Mouse (Mus musculus) myocyte (in vitro differentiated cells): ENCODE measurements at regions not wholly inside any gene's neighbourhood (a gene's known extent, or its start where the extent isn't known, plus 50 kb on each side); places are given as distances from the start of the nearest gene placed in this dataset.

Experiments
- H3K27me3 ChIP-seq: one replicate; pipeline ENCODE4 v1.6.1; 2011; ENCODE audit not compliant: control insufficient read depth, insufficient read depth, insufficient read length
- H3K36me3 ChIP-seq: one replicate; pipeline ENCODE4 v1.6.1; 2011; ENCODE audit not compliant: control insufficient read depth, insufficient read depth
- H3K4me2 ChIP-seq: one replicate; pipeline ENCODE4 v1.6.1; 2011; ENCODE audit warnings: low read depth, control low read depth
- H3K4me3 ChIP-seq: one replicate; pipeline ENCODE4 v1.5.1; 2011; ENCODE audit warnings: mild to moderate bottlenecking, control low read depth, moderate library complexity
- H3K79me2 ChIP-seq: one replicate; pipeline ENCODE4 v1.6.1; 2011; ENCODE audit not compliant: control insufficient read depth, insufficient read depth
- H3ac ChIP-seq: one replicate; pipeline ENCODE4 v1.6.1; 2011; ENCODE audit not compliant: control insufficient read depth, insufficient read length
- CEBPB ChIP-seq: IDR thresholded peaks from 2 replicates; pipeline ENCODE4 v1.6.1; 2011; ENCODE audit warnings: mild to moderate bottlenecking, moderate library complexity; ENCODE audit not compliant: poor library complexity, insufficient read depth, severe bottlenecking
- E2F4 ChIP-seq: IDR thresholded peaks from one replicate; pipeline ENCODE4 v1.6.1; 2011; ENCODE audit warnings: mild to moderate bottlenecking, control low read depth, moderate library complexity; ENCODE audit not compliant: insufficient read depth
- MAX ChIP-seq: IDR thresholded peaks from one replicate; pipeline ENCODE4 v1.6.1; 2011; ENCODE audit warnings: low read depth, mild to moderate bottlenecking, control low read depth
- MYOD1 ChIP-seq, 3 experiments: IDR thresholded peaks; one replicate each; pipeline ENCODE4 v1.6.1; 2011; ENCODE audit warnings: control low read depth in 2 of 3, low read depth in 2 of 3, mild to moderate bottlenecking in 2 of 3, moderate library complexity in 1 of 3; ENCODE audit not compliant: insufficient read length in 2 of 3, control insufficient read depth in 1 of 3
- MYOG ChIP-seq, 3 experiments: IDR thresholded peaks; one replicate each; pipeline ENCODE4 v1.6.1; 2011; ENCODE audit warnings: control low read depth in 2 of 3, low read depth in 2 of 3, mild to moderate bottlenecking in 2 of 3; ENCODE audit not compliant: insufficient read length in 2 of 3, control insufficient read depth in 1 of 3, insufficient read depth in 1 of 3
- POLR2A ChIP-seq: IDR thresholded peaks from one replicate; pipeline ENCODE4 v1.6.1; 2011; ENCODE audit warnings: low read depth, mild to moderate bottlenecking, control low read depth, moderate library complexity; ENCODE audit not compliant: insufficient read length
- POLR2AphosphoS2 ChIP-seq: IDR thresholded peaks from one replicate; pipeline ENCODE4 v1.6.1; 2011; ENCODE audit warnings: low read depth, control low read depth; ENCODE audit not compliant: insufficient read length
- REST ChIP-seq: IDR thresholded peaks from one replicate; pipeline ENCODE4 v1.6.1; 2011; ENCODE audit warnings: mild to moderate bottlenecking, control low read depth, moderate library complexity; ENCODE audit not compliant: insufficient read depth, insufficient read length
- SRF ChIP-seq: IDR thresholded peaks from one replicate; pipeline ENCODE4 v1.6.1; 2011; ENCODE audit warnings: low read depth; ENCODE audit not compliant: control insufficient read depth, insufficient read length
- TCF12 ChIP-seq: IDR thresholded peaks from one replicate; pipeline ENCODE4 v1.6.1; 2011; ENCODE audit warnings: mild to moderate bottlenecking, control low read depth; ENCODE audit not compliant: poor library complexity, insufficient read depth, severe bottlenecking
- TCF3 ChIP-seq: IDR thresholded peaks from one replicate; pipeline ENCODE4 v1.6.1; 2011; ENCODE audit warnings: low read depth, control low read depth; ENCODE audit not compliant: insufficient read length
- USF1 ChIP-seq: IDR thresholded peaks from one replicate; pipeline ENCODE4 v1.6.1; 2011; ENCODE audit warnings: low read depth, mild to moderate bottlenecking, control low read depth, moderate library complexity

DNA sequence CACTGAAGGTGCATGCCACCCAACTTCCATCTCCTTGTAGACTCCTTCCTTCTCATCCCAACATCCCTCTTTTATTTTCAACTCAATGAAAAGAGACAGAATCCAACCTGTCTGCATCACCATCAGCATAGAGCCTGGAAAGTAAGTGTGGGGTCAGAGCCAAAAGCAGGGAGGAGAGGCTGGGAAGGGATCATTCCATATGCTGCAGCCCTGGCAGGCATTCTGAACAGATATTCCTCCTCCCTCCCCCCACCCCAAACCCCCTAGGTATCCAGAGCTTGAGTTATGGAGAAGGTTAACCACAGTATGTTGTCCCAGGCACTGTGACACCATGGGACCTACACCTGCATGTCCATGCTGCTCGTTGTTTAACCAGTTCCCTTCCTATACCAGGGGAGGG is 162.5 kb downstream of the Trim29 start:
- Histone ChIP-seq H3K36me3 (no peaks in the 10 kb centered on the region), H3K4me2 (no peak overlapping the region), H3K4me3 (no peak overlapping the region), H3K79me2 (no peaks in the 10 kb centered on the region), H3K27me3 (no peaks in the 10 kb centered on the region), H3ac (no peak overlapping the region)
- no peak for TF ChIP-seq TCF3
- no peak for TF ChIP-seq MAX
- TF ChIP-seq REST = no peak
- no peak for TF ChIP-seq CEBPB
- TF ChIP-seq POLR2AphosphoS2 = no peak
- TF ChIP-seq SRF = no peak
- no peak for TF ChIP-seq MYOD1 (IDR thresholded peaks at IDR 0.05; ENCODE audit: control insufficient read depth in 1 of 3, insufficient read length in 2 of 3, low read depth in 2 of 3)
- no peak for TF ChIP-seq TCF12

DNA sequence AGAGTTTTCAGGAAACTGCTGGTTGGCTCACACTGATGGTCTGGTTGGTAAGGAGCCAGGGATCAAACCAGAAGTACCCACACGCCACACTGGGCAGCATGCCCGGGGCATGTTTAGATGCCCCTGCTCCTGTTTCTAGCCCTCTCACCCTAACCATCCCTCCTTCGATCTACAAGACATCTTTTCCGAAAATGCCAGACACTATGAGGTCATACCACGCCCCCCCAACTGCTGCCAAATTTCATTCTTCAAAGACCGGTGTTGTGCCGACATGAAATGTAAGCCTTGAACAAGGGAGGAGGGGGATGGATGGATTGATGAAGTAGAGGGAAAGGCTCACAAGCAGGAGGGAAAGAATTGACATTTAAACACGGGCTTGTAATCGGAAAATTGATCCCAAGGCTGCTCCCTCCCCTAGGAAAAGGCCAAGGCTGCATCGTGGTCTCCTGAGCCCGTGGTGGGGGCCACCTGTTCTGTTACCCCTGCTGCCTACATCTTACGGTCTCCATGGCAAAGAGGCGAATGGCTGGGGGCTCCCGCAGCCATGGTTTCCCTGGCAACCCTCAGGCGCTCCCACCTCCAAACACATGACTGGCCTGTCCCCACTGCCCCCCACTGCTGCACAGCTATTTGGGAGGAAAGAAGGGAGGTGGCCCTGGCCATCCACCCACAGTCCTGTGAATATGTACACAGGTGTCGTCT is 163.1 kb downstream of the Trim29 start:
- Histone ChIP-seq H3K79me2 (no peaks in the 10 kb centered on the region), H3K4me2 (no peak overlapping the region), H3K36me3 (no peaks in the 10 kb centered on the region), H3K4me3 (no peak overlapping the region), H3ac (no peak overlapping the region), H3K27me3 (no peaks in the 10 kb centered on the region)
- TF ChIP-seq REST (no peak), POLR2A (no peak), MYOD1 (IDR thresholded peaks at IDR 0.05; ENCODE audit: control insufficient read depth in 1 of 3, insufficient read length in 2 of 3, low read depth in 2 of 3) (no peak), MYOG (IDR thresholded peaks at IDR 0.05; ENCODE audit: control insufficient read depth in 1 of 3, insufficient read depth in 1 of 3, insufficient read length in 2 of 3, low read depth in 2 of 3) (no peak), MAX (no peak), TCF12 (no peak), TCF3 (no peak), USF1 (no peak), CEBPB (no peak), E2F4 (no peak), SRF (no peak), POLR2AphosphoS2 (no peak)

DNA sequence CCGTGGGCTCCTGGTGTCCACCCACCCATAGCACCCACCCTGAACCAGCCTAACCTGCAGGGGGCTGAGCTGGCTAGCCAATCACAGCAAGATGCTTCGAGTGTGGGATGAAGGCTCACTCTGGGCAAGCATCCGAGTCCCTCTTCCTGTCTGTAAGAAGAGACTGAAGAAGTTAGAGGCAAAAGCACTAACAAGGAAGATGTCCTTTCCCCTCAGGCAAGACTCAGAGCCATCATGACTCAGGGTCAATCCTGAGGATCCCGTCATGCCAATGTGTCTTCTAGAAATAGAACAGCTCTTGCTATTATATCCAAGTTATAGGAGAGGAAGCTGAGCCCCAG is 163.6 kb downstream of the Trim29 start:
- Histone ChIP-seq H3K36me3 (no peaks in the 10 kb centered on the region), H3K4me2 (no peak overlapping the region), H3K79me2 (no peaks in the 10 kb centered on the region), H3ac (no peak overlapping the region), H3K27me3 (no peaks in the 10 kb centered on the region), H3K4me3 (no peak overlapping the region)
- no peak for TF ChIP-seq CEBPB
- no peak for TF ChIP-seq POLR2AphosphoS2
- no peak for TF ChIP-seq TCF12
- no peak for TF ChIP-seq USF1
- no peak for TF ChIP-seq MAX
- no peak for TF ChIP-seq MYOG (IDR thresholded peaks at IDR 0.05; ENCODE audit: control insufficient read depth in 1 of 3, insufficient read depth in 1 of 3, insufficient read length in 2 of 3, low read depth in 2 of 3)
- no peak for TF ChIP-seq TCF3
- no peak for TF ChIP-seq E2F4
- no peak for TF ChIP-seq MYOD1 (IDR thresholded peaks at IDR 0.05; ENCODE audit: control insufficient read depth in 1 of 3, insufficient read length in 2 of 3, low read depth in 2 of 3)
- no peak for TF ChIP-seq REST
- no peak for TF ChIP-seq SRF
- no peak for TF ChIP-seq POLR2A

DNA sequence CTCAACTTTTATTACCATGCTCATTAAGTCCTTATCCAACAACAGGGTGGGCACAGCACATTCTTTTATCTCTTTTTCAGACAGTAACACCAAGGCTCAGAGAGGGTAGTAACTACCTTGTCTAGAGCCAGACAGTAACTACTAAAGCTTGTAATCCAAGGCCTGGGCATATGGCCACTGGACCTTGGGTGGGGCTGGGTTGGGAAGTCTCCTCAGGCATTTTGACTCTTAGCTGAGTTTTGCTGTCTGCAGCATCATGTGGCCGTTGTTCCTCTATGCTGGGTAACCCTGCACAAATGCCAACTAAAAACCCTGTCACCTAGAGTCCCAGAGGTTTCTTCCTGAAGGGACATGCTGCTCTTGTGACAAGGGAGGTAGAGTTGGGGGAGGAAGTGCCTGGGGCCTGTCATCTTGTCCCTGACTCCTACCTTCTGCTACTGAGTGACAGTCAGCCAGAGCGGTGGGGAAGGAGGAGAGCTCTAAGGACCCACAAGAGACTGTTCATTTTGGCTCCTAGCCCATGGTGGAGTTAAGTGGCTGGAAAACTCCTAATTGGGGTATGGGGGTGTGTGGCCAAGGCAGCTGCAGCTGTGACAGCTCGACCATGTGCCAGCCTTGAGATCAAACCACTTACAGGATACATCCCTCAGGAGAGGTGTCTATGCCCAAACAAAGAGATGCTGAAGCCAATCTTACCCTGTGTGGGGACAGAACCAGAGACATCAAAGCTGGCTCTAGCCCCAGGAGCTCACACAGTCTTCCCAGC is 170.4 kb downstream of the Trim29 start:
- Histone ChIP-seq H3K4me3 (no peak overlapping the region), H3ac (no peak overlapping the region), H3K79me2 (no peaks in the 10 kb centered on the region), H3K4me2 (no peak overlapping the region), H3K27me3 (no peaks in the 10 kb centered on the region), H3K36me3 (no peaks in the 10 kb centered on the region)
- TF ChIP-seq SRF (no peak), USF1 (no peak), MAX (no peak), E2F4 (no peak), CEBPB (no peak), MYOG (IDR thresholded peaks at IDR 0.05; ENCODE audit: control insufficient read depth in 1 of 3, insufficient read depth in 1 of 3, insufficient read length in 2 of 3, low read depth in 2 of 3) (no peak), MYOD1 (IDR thresholded peaks at IDR 0.05; ENCODE audit: control insufficient read depth in 1 of 3, insufficient read length in 2 of 3, low read depth in 2 of 3) (no peak)
